Mouse (Mus musculus): Measurements from ENCODE around the gene Tpm3.

DNA sequence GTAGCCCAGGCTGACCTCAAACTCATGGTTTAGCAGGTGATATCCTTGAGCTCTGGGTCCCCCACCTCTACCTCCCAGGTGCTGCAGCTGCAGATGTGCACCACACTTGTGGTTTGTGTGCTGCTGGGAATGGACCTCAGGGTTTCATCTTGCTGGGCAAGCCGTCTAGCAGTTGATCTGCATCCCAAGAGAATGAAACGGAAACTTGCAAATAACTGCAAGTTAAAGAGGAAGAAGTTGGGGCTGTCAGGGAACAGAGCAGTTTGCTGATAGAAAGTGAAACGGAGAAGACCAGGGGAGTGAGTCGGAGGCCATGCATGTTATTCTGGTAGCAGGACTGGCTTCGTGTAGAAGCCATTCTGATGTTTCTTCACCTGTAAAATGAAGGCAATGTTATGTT is 53.3 kb downstream of the Tpm3 start:
- TF ChIP-seq TAL1 (IDR thresholded peaks at IDR 0.05; ENCODE audit: low read length): no peak
- TF ChIP-seq GATA1 (IDR thresholded peaks at IDR 0.05; ENCODE audit: low read length): no peak
